Mouse (Mus musculus): Measurements from ENCODE around the gene En2.
A peak's percentile ranks its signal among the peaks of the same experiment; 100 is the strongest.

Gene En2

GRCm38 (mm10) chr5:28165358-28166255, at the start of gene En2:
Gene En2 (plus strand): TSS chr5:28165694.
- peak; percentile 72 for DNase-seq (ENCODE audit: low read depth, low spot score)

- DNase-seq (ENCODE audit: low read depth, low spot score) = no peak
Measured at GRCm38 (mm10) chr5:28117251-28117880, 48.1 kb upstream of the En2 start.

- DNase-seq (ENCODE audit: low read depth, low spot score) = no peak
Measured at GRCm38 (mm10) chr5:28117882-28118530, 47.5 kb upstream of the En2 start.

GRCm38 (mm10) chr5:28118531-28118925, 47.0 kb upstream of the En2 start:
- no peak for DNase-seq (ENCODE audit: low read depth, low spot score)

- DNase-seq (ENCODE audit: low read depth, low spot score) = no peak
Measured at GRCm38 (mm10) chr5:28119576-28119975, 45.9 kb upstream of the En2 start.

- DNase-seq (ENCODE audit: low read depth, low spot score) = peak; percentile 84
Measured at GRCm38 (mm10) chr5:28122491-28123454, 42.7 kb upstream of the En2 start.

- no peak for DNase-seq (ENCODE audit: low read depth, low spot score)
Measured at GRCm38 (mm10) chr5:28123455-28123825, 42.1 kb upstream of the En2 start.

- DNase-seq (ENCODE audit: low read depth, low spot score) = no peak
Measured at GRCm38 (mm10) chr5:28124321-28125230, 40.9 kb upstream of the En2 start.

- no peak for DNase-seq (ENCODE audit: low read depth, low spot score)
Measured at GRCm38 (mm10) chr5:28128851-28129250, 36.6 kb upstream of the En2 start.

GRCm38 (mm10) chr5:28132231-28132630, 33.3 kb upstream of the En2 start:
- DNase-seq (ENCODE audit: low read depth, low spot score) = no peak

GRCm38 (mm10) chr5:28136438-28136837, 29.1 kb upstream of the En2 start:
- DNase-seq (ENCODE audit: low read depth, low spot score) = no peak

GRCm38 (mm10) chr5:28144555-28144954, 20.9 kb upstream of the En2 start:
- DNase-seq (ENCODE audit: low read depth, low spot score) = no peak

- DNase-seq (ENCODE audit: low read depth, low spot score) = no peak
Measured at GRCm38 (mm10) chr5:28146018-28146417, 19.5 kb upstream of the En2 start.

GRCm38 (mm10) chr5:28148473-28148872, 17.0 kb upstream of the En2 start:
- no peak for DNase-seq (ENCODE audit: low read depth, low spot score)

GRCm38 (mm10) chr5:28149436-28149835, 16.1 kb upstream of the En2 start:
- DNase-seq (ENCODE audit: low read depth, low spot score) = no peak

- no peak for DNase-seq (ENCODE audit: low read depth, low spot score)
Measured at GRCm38 (mm10) chr5:28157044-28157730, 8.3 kb upstream of the En2 start.

- no peak for DNase-seq (ENCODE audit: low read depth, low spot score)
Measured at GRCm38 (mm10) chr5:28157781-28158180, 7.7 kb upstream of the En2 start.

- no peak for DNase-seq (ENCODE audit: low read depth, low spot score)
Measured at GRCm38 (mm10) chr5:28158308-28159071, 7.0 kb upstream of the En2 start.

- DNase-seq (ENCODE audit: low read depth, low spot score) = no peak
Measured at GRCm38 (mm10) chr5:28159072-28159458, 6.4 kb upstream of the En2 start.

Measured in mesoderm, embryonic 11.5 days (tissue).